Mouse (Mus musculus) embryonic facial prominence, embryonic 10.5 days (tissue): ENCODE measurements around the gene Hivep2. TPM values are rescaled to one million over a fixed set of nuclear protein-coding genes. Genes with fewer than 3 reads are reported as not detected.

Experiments used
- DNase-seq: peaks from one replicate; pipeline ENCODE4 v3.0.0-alpha.2; 2017; ENCODE audit warnings: low spot score
- H3K27ac ChIP-seq: fragments of 300-500 bp; sonication (generic); replicated peaks from 2 replicates; pipeline ENCODE4 v1.5.1; 2016; ENCODE audit warnings: mild to moderate bottlenecking
- H3K27me3 ChIP-seq: fragments of 300-500 bp; sonication (generic); replicated peaks from 2 replicates; pipeline ENCODE4 v1.6.1; 2016; ENCODE audit warnings: low read depth, mild to moderate bottlenecking; ENCODE audit not compliant: poor library complexity, severe bottlenecking
- H3K36me3 ChIP-seq: fragments of 300-500 bp; sonication (generic); replicated peaks from 2 replicates; pipeline ENCODE4 v1.6.1; 2016; ENCODE audit warnings: mild to moderate bottlenecking, moderate library complexity
- H3K4me1 ChIP-seq: fragments of 300-500 bp; sonication (generic); 2 replicates; pipeline ENCODE4 v1.6.1; 2016
- H3K4me3 ChIP-seq: fragments of 300-500 bp; sonication (generic); 2 replicates; pipeline ENCODE4 v1.5.1; 2016; ENCODE audit warnings: mild to moderate bottlenecking, moderate library complexity
- H3K9me3 ChIP-seq: fragments of 300-500 bp; sonication (generic); 2 replicates; pipeline ENCODE4 v1.6.1; 2016; ENCODE audit warnings: mild to moderate bottlenecking
- WGBS: fragments of 180-500 bp; shearing (Covaris S2); methylation state at CpG from one replicate; pipeline ENCODE4 v1.1.7; 2016; 5-methylcytosine and 5-hydroxymethylcytosine counted together
- polyA plus RNA-seq: library from polyadenylated mRNA; unstranded; fragments of >200 nt; fragmentation: Nextera tagmentation; extraction: Ambion mirVana; gene quantifications from 2 replicates; pipeline ENCODE4 v1.2.1, GENCODE M21; 2016

The Hivep2 gene
- polyA plus RNA-seq, 1 experiment from 2014 or later = 1.9 TPM

- 67% methylated on average over 5 of the region's 5 CpGs for WGBS
- DNase-seq = no peak
Observed at GRCm38 (mm10) chr10:14035607-14036006, 69.7 kb downstream of the Hivep2 start.

DNA sequence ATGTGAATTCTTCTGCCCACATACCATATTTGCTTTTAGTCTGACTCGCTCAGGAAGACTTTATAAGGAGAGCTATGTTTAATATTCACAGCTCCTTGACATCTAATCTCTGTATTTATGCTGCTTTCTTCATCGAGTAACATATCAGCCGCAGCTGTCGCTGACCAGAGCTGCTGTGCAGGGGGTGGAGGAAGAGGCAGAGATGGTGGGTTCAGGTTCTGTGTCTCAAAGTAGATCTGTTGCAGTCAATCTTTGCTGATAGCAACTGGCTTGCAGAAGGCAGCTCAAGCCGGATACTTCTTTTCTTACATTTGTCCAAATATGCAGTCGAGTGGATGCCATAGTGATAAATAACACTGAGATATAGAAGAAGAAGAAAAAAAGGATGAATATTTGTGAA, 70.6 kb downstream of the Hivep2 start:
- Histone ChIP-seq H3K9me3 (no peaks in the 10 kb centered on the region), H3K36me3 (no peaks in the 10 kb centered on the region), H3K4me1 (peaks cover 9% of the 10 kb centered on the region), H3K27ac (no peak overlapping the region), H3K27me3 (no peaks in the 10 kb centered on the region), H3K4me3 (no peak overlapping the region)
- 92% methylated on average over 6 of the region's 6 CpGs for WGBS
- DNase-seq = no peak

More at GRCm38 (mm10) chr10:14035607-14036006, 69.7 kb downstream of the Hivep2 start:
- H3K4me1 ChIP-seq = peaks cover 1% of the 10 kb centered on the region; the same call in 1 of the 2 replicates
- H3K36me3 ChIP-seq = no peaks in the 10 kb centered on the region
- H3K9me3 ChIP-seq = no peaks in the 10 kb centered on the region
- H3K27ac ChIP-seq = no peak overlapping the region
- H3K4me3 ChIP-seq = no peak overlapping the region
- H3K27me3 ChIP-seq = no peaks in the 10 kb centered on the region

DNA sequence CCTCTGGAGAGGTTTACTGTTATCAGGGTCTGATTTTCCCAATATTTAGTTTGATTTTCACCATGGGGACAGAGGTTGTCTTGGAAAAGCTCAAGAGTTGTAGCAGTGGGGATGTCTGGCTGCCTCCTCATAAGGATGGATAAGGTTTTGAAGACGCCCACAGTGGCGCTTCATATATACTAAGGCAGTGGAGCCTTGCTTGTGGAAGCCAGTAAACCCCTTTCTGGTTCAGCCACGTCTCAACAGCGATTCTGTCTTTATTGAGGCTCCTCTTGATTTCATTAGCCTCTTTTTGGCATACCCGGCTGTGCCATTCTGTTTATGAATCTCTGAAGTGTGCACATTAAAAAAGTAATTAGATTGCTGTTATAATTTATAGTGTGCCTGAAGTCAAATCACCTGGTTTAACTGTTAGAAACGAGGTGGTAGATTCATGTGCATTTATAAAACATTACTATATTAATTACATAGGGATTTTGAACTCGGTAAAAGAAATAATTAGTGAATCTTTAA, 72.2 kb downstream of the Hivep2 start:
- Histone ChIP-seq H3K27ac (no peak overlapping the region), H3K9me3 (no peaks in the 10 kb centered on the region), H3K36me3 (no peaks in the 10 kb centered on the region), H3K27me3 (no peaks in the 10 kb centered on the region), H3K4me3 (no peak overlapping the region), H3K4me1 (peaks cover 9% of the 10 kb centered on the region)
- WGBS = 87% methylated on average over 7 of the region's 7 CpGs
- DNase-seq = no peak

DNA sequence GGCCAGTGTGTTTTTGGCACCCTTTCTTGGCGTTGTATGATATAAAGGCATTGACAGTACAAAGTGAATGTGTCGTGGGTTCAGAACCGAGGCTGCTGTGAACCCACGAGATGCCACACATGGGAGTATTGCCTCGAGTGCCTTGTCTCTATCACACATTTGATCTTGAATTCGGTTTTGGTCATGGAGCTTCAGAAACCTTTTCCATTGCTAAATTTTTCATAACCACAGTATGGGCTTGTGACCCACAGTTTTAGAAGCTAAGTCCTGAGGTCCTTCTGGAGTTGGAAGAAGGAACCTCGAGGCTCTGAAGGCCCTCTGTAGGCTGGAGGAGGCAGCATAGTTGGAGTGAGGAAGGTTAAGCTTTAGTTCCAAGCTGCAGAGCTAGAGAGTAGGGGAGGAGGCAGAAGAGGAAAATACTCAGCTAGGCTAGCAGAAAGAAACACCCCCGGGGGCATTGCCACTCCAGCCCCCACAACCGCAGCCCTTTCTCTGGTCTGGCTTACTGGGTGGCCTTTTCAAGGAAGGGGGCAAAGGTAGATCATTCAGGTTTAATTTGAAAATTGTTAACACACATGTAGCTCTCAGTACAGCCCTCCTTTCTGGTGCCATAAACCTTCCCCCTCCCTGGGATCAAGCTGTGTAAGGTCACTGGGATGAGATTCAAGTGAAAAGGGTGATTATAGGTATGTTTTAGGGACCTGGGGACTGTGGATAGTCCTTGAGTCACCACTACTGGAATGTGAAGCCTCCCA, 75.0 kb downstream of the Hivep2 start:
- peak; percentile 42 for DNase-seq
- H3K36me3 ChIP-seq = no peaks in the 10 kb centered on the region
- WGBS = 74% methylated on average over 9 of the region's 9 CpGs

GRCm38 (mm10) chr10:14041606-14042005, 75.7 kb downstream of the Hivep2 start:
- Histone ChIP-seq H3K36me3 (no peaks in the 10 kb centered on the region), H3K4me3 (no peak overlapping the region), H3K9me3 (no peaks in the 10 kb centered on the region), H3K27me3 (no peaks in the 10 kb centered on the region), H3K27ac (no peak overlapping the region), H3K4me1 (peaks cover 38% of the 10 kb centered on the region)
- no peak for DNase-seq
- WGBS = 77% methylated on average over 5 of the region's 5 CpGs

More for the DNA sequence above, 75.0 kb downstream of the Hivep2 start:
- Histone ChIP-seq H3K4me1 (peaks cover 31% of the 10 kb centered on the region), H3K27me3 (no peaks in the 10 kb centered on the region), H3K4me3 (no peak overlapping the region), H3K9me3 (no peaks in the 10 kb centered on the region), H3K27ac (no peak overlapping the region; the same call in 1 of the 2 replicates)

- no peak overlapping the region for H3K4me3 ChIP-seq
- DNase-seq = no peak
- no peak overlapping the region for H3K27ac ChIP-seq
- H3K27me3 ChIP-seq = no peaks in the 10 kb centered on the region
- 86% methylated on average over 12 of the region's 12 CpGs for WGBS
- peaks cover 46% of the 10 kb centered on the region for H3K4me1 ChIP-seq
- H3K36me3 ChIP-seq = no peaks in the 10 kb centered on the region
- H3K9me3 ChIP-seq = no peaks in the 10 kb centered on the region
Observed at GRCm38 (mm10) chr10:14042539-14043348, 76.9 kb downstream of the Hivep2 start.

DNA sequence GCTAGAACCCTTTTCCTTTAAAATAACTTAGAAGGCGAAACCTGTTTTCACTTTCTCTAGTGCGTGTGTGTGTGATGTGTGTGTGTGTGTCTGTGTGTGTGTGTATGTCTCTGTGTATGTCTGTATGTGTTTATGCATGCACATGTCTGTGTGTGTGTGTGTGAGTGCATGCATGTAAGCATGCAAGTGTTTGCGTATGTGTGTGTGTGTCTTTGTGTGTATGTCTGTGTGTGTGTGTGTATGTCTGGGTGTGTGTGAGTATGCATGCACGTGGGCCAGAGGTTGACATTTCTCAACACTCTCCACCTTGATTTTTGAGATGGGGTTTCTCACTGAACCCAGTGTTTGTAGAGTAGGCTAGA, 77.5 kb downstream of the Hivep2 start:
- Histone ChIP-seq H3K27ac (no peak overlapping the region), H3K36me3 (no peaks in the 10 kb centered on the region), H3K27me3 (no peaks in the 10 kb centered on the region), H3K4me1 (peaks cover 51% of the 10 kb centered on the region), H3K9me3 (no peaks in the 10 kb centered on the region), H3K4me3 (no peak overlapping the region)
- 90% methylated on average over 4 of the region's 4 CpGs for WGBS
- DNase-seq = no peak

- Histone ChIP-seq H3K36me3 (no peaks in the 10 kb centered on the region), H3K4me3 (no peak overlapping the region), H3K9me3 (no peaks in the 10 kb centered on the region), H3K27me3 (no peaks in the 10 kb centered on the region), H3K27ac (no peak overlapping the region; the same call in 1 of the 2 replicates), H3K4me1 (peaks cover 60% of the 10 kb centered on the region)
- WGBS = 39% methylated on average over 14 of the region's 14 CpGs
- DNase-seq = peak; percentile 48
Observed at GRCm38 (mm10) chr10:14044046-14044782, 78.3 kb downstream of the Hivep2 start.

- 0 out of 2 replicates have a peak overlapping the region, but pooled peaks have one; percentile 4 for H3K27ac ChIP-seq
- H3K36me3 ChIP-seq = no peaks in the 10 kb centered on the region
- WGBS = 74% methylated on average over 5 of the region's 5 CpGs
- H3K9me3 ChIP-seq = no peaks in the 10 kb centered on the region
- DNase-seq = no peak
- H3K4me1 ChIP-seq = peaks cover 66% of the 10 kb centered on the region
- H3K4me3 ChIP-seq = no peak overlapping the region
- no peaks in the 10 kb centered on the region for H3K27me3 ChIP-seq
Observed at GRCm38 (mm10) chr10:14044783-14045392, 79.0 kb downstream of the Hivep2 start.

DNA sequence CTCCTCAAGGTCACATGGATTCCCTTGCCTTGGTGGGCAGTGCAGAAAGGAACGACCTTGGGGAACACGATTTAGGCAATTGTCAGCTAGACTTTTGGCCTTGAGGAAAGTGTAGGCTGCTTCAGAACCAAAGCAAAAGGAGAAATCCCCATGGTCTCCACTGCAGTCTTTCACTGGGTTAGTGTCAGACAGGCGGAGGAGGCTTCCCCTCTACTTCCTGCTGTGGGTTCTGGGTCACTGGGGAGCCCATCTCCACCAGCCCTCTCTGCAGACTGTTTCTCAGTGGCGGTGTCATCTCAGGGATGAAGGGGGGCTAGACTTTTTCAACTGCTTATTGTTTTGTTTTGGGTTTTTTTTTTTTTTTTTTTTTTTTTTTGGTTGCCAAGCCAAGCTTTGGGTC, 79.9 kb downstream of the Hivep2 start:
- H3K27ac ChIP-seq = 0 out of 2 replicates have a peak overlapping the region, but pooled peaks have one; percentile 57
- 37% methylated on average over 4 of the region's 4 CpGs for WGBS
- DNase-seq = no peak
- H3K36me3 ChIP-seq = no peaks in the 10 kb centered on the region
- H3K9me3 ChIP-seq = no peaks in the 10 kb centered on the region
- H3K4me1 ChIP-seq = peaks cover 63% of the 10 kb centered on the region
- H3K27me3 ChIP-seq = no peaks in the 10 kb centered on the region
- no peak overlapping the region for H3K4me3 ChIP-seq

GRCm38 (mm10) chr10:14046171-14046651, 80.3 kb downstream of the Hivep2 start:
- Histone ChIP-seq H3K4me3 (no peak overlapping the region), H3K27me3 (no peaks in the 10 kb centered on the region), H3K27ac (no peak overlapping the region), H3K36me3 (no peaks in the 10 kb centered on the region), H3K9me3 (no peaks in the 10 kb centered on the region), H3K4me1 (peaks cover 58% of the 10 kb centered on the region)
- DNase-seq = no peak
- WGBS = 33% methylated on average over 4 of the region's 4 CpGs

- H3K36me3 ChIP-seq = no peaks in the 10 kb centered on the region
- WGBS = 67% methylated on average over 2 of the region's 2 CpGs
- no peak overlapping the region for H3K4me3 ChIP-seq
- H3K9me3 ChIP-seq = no peaks in the 10 kb centered on the region
- peaks cover 56% of the 10 kb centered on the region for H3K4me1 ChIP-seq
- no peak for DNase-seq
- H3K27me3 ChIP-seq = no peaks in the 10 kb centered on the region
- H3K27ac ChIP-seq = no peak overlapping the region
Observed at GRCm38 (mm10) chr10:14046935-14047334, 81.1 kb downstream of the Hivep2 start.
